Mouse (Mus musculus): ENCODE measurements around the gene Pcsk4. TPM values are rescaled to one million over a fixed set of nuclear protein-coding genes. Genes with fewer than 3 reads are reported as not detected.

Gene Pcsk4
- total RNA-seq, 2 experiments from 2014 or later: 1.0 to 1.7 TPM

- DNase-seq: peak; percentile 48 to 52
- intact Hi-C loops (cut with DNase I): no loop called here
Observed at GRCm38 (mm10) chr10:80281921-80282371, 47.4 kb downstream of the Pcsk4 start.

GRCm38 (mm10) chr10:80281304-80281703 lies 48.0 kb downstream of the Pcsk4 start:
- intact Hi-C loops (cut with DNase I): no loop called here
- DNase-seq: peak in 1 of 2 experiments; percentile 55

GRCm38 (mm10) chr10:80279273-80279672 lies 50.0 kb downstream of the Pcsk4 start:
- intact Hi-C loops (cut with DNase I): no loop called here
- DNase-seq: no peak

GRCm38 (mm10) chr10:80278390-80278789 lies 50.9 kb downstream of the Pcsk4 start:
- no peak for DNase-seq

GRCm38 (mm10) chr10:80276238-80276637 lies 53.1 kb downstream of the Pcsk4 start:
- intact Hi-C loops (cut with DNase I): no loop called here
- DNase-seq: no peak

More at GRCm38 (mm10) chr10:80278390-80278789, 50.9 kb downstream of the Pcsk4 start:
- intact Hi-C loops (cut with DNase I): no loop called here

GRCm38 (mm10) chr10:80273847-80274246 lies 55.5 kb downstream of the Pcsk4 start:
- intact Hi-C loops (cut with DNase I): no loop called here
- no peak for DNase-seq

- intact Hi-C loops (cut with DNase I): no loop called here
- DNase-seq: no peak
Observed at GRCm38 (mm10) chr10:80271870-80272585, 57.3 kb downstream of the Pcsk4 start.

Small RNA genes lying within 50 kb of the gene (microRNA-seq; reads per million reads assigned to microRNA genes)
- 0 to 0.85 reads per million in 2 experiments for gene Mir6911

Other genes with a start within 250 kb of the Pcsk4 start
- gene Sbno2, start 223.9 kb downstream of the Pcsk4 start, total RNA-seq (2021): 10 to 100 TPM; 13.5 to 14.0 TPM
- 100 to 1,000 TPM; 105 to 118 TPM for gene Stk11, start 213.7 kb downstream of the Pcsk4 start, total RNA-seq (2021)
- gene Atp5d, start 190.9 kb downstream of the Pcsk4 start, total RNA-seq (2021): 1,000 to 10,000 TPM; 1,168 to 1,183 TPM
- gene Cbarp, start 188.7 kb downstream of the Pcsk4 start, total RNA-seq (2021): 1 to 10 TPM; 3.0 to 3.3 TPM
- gene Midn, start 181.2 kb downstream of the Pcsk4 start, total RNA-seq (2021): 100 to 1,000 TPM; 158 to 178 TPM
- 10 to 100 TPM; 40.4 to 64.3 TPM for gene Cirbp, start 163.5 kb downstream of the Pcsk4 start, total RNA-seq (2021)
- 1 to 10 TPM; 3.8 to 4.7 TPM for gene 1600002K03Rik, start 156.6 kb downstream of the Pcsk4 start, total RNA-seq (2021)
- 1 to 10 TPM; 1.1 to 1.4 TPM for gene Efna2, start 150.0 kb downstream of the Pcsk4 start, total RNA-seq (2021)
- 10 to 100 TPM; 17.0 to 21.0 TPM for gene Mum1, start 103.1 kb downstream of the Pcsk4 start, total RNA-seq (2021)
- gene Ndufs7, start 80.4 kb downstream of the Pcsk4 start, total RNA-seq (2021): 100 to 1,000 TPM; 728 to 743 TPM
- 10 to 100 TPM; 11.6 to 14.5 TPM for gene Gamt, start 68.5 kb downstream of the Pcsk4 start, total RNA-seq (2021)
- gene Dazap1, start 68.0 kb downstream of the Pcsk4 start, total RNA-seq (2021): 10 to 100 TPM; 68.2 to 76.3 TPM
- gene Rps15, start 37.0 kb downstream of the Pcsk4 start, total RNA-seq (2021): 100 to 1,000 TPM; 652 to 716 TPM
- gene Apc2, start 33.5 kb downstream of the Pcsk4 start, total RNA-seq (2021): 1 to 10 TPM; 2.3 to 3.6 TPM
- gene 2310011J03Rik, start 9.0 kb downstream of the Pcsk4 start, total RNA-seq (2021): 10 to 100 TPM; 13.3 to 15.0 TPM
- gene Reep6, start 455 bp upstream of the Pcsk4 start, total RNA-seq (2021): 1 to 10 TPM; 2.0 to 2.6 TPM
- gene Adamtsl5, start 18.9 kb upstream of the Pcsk4 start, total RNA-seq (2021): 10 to 100 TPM; 43.8 to 44.5 TPM
- under 1 TPM; 0.12 to 0.22 TPM for gene Plk5, start 27.0 kb upstream of the Pcsk4 start, total RNA-seq (2021)
- gene Mex3d, start 58.2 kb upstream of the Pcsk4 start, total RNA-seq (2021): 10 to 100 TPM; 11.8 to 12.2 TPM
- 10 to 100 TPM; 78.6 to 84.0 TPM for gene Mbd3, start 70.1 kb upstream of the Pcsk4 start, total RNA-seq (2021)
- 1,000 to 10,000 TPM; 1,852 to 1,908 TPM for gene Uqcr11, start 77.3 kb upstream of the Pcsk4 start, total RNA-seq (2021)
- 10 to 100 TPM; 31.7 to 32.5 TPM for gene Tcf3, start 104.1 kb upstream of the Pcsk4 start, total RNA-seq (2021)
- gene Onecut3, start 165.3 kb upstream of the Pcsk4 start, total RNA-seq (2021): not detected
- not detected for gene Atp8b3, start 209.6 kb upstream of the Pcsk4 start, total RNA-seq (2021)
- gene Rexo1, start 232.1 kb upstream of the Pcsk4 start, total RNA-seq (2021): 10 to 100 TPM; 14.2 to 18.1 TPM
- gene Klf16, start 247.8 kb upstream of the Pcsk4 start, total RNA-seq (2021): 1 to 10 TPM; 4.5 to 4.7 TPM

Data from heart, postnatal 14 days (tissue).